Mouse (Mus musculus) liver, embryonic 12.5 days (tissue): ENCODE results near the gene Boc. TPM values are rescaled to one million over a fixed set of nuclear protein-coding genes. Genes with fewer than 3 reads are reported as not detected.
A peak's percentile ranks its signal among the peaks of the same experiment; 100 is the strongest.

Experiments
- ATAC-seq: fragments of 200-750 bp; cut with Nextera tagmentation; 2 replicates; pipeline ENCODE4 v1.8.0; 2017; ENCODE audit warnings: moderate number of reproducible peaks, mild to moderate bottlenecking, moderate library complexity
- H3K27ac ChIP-seq: fragments of 300-500 bp; sonication (generic); 2 replicates; pipeline ENCODE4 v1.5.1; 2016; ENCODE audit warnings: mild to moderate bottlenecking
- H3K27me3 ChIP-seq: fragments of 300-500 bp; sonication (generic); replicated peaks from 2 replicates; pipeline ENCODE4 v1.6.1; 2016; ENCODE audit warnings: mild to moderate bottlenecking, moderate library complexity
- H3K36me3 ChIP-seq: fragments of 300-500 bp; sonication (generic); 2 replicates; pipeline ENCODE4 v1.6.1; 2016; ENCODE audit warnings: mild to moderate bottlenecking, moderate library complexity
- H3K4me1 ChIP-seq: fragments of 300-500 bp; sonication (generic); 2 replicates; pipeline ENCODE4 v1.6.1; 2016
- H3K4me2 ChIP-seq: fragments of 300-500 bp; sonication (generic); 2 replicates; pipeline ENCODE4 v1.6.1; 2016; ENCODE audit warnings: mild to moderate bottlenecking, moderate library complexity
- H3K4me3 ChIP-seq: fragments of 300-500 bp; sonication (generic); 2 replicates; pipeline ENCODE4 v1.5.1; 2016; ENCODE audit warnings: mild to moderate bottlenecking, moderate library complexity
- H3K9ac ChIP-seq: fragments of 300-500 bp; sonication (generic); 2 replicates; pipeline ENCODE4 v1.6.1; 2016; ENCODE audit warnings: mild to moderate bottlenecking, moderate library complexity
- H3K9me3 ChIP-seq: fragments of 300-500 bp; sonication (generic); replicated peaks from 2 replicates; pipeline ENCODE4 v1.6.1; 2016; ENCODE audit warnings: mild to moderate bottlenecking, moderate library complexity
- WGBS: fragments of 180-500 bp; shearing (Covaris S2); methylation state at CpG from one replicate; pipeline ENCODE4 v1.1.7; 2016; ENCODE audit not compliant: insufficient replicate concordance; 5-methylcytosine and 5-hydroxymethylcytosine counted together
- polyA plus RNA-seq: library from polyadenylated mRNA; unstranded; fragments of >200 nt; fragmentation: Nextera tagmentation; extraction: Ambion mirVana; gene quantifications from 2 replicates; pipeline ENCODE4 v1.2.1, GENCODE M21; 2016

Gene Boc
- polyA plus RNA-seq, 1 experiment from 2014 or later = 1.1 TPM

GRCm38 (mm10) chr16:44538401-44539395, 20.0 kb downstream of the Boc start:
- Histone ChIP-seq H3K9ac (no peak overlapping the region), H3K4me1 (no peaks in the 10 kb centered on the region), H3K36me3 (no peaks in the 10 kb centered on the region), H3K27me3 (no peaks in the 10 kb centered on the region), H3K4me2 (no peak overlapping the region), H3K9me3 (no peaks in the 10 kb centered on the region), H3K27ac (no peak overlapping the region), H3K4me3 (no peak overlapping the region)
- WGBS = 65% methylated on average over 16 of the region's 16 CpGs
- ATAC-seq = no peak

DNA sequence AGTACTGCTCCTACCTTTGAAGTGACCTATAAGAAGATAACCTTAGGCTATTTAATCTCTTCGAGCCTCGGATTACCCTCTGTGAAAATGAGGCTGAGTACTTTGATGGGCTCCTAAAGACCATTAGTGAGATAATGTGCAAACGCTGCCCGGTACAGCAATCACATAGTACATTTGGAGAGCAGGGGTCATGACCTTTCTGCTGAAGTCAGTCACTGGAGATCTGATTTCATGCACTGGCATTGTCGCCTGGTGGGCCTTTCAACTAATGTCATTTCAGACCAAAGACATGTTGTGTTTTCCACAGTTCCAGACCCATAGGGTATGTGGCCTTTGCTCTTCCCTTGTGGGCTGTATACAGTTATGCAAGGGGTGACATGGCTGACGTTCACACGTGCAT, 24.6 kb downstream of the Boc start:
- Histone ChIP-seq H3K27ac (no peak overlapping the region), H3K9me3 (no peaks in the 10 kb centered on the region), H3K4me2 (no peak overlapping the region), H3K36me3 (no peaks in the 10 kb centered on the region), H3K9ac (no peak overlapping the region), H3K4me3 (no peak overlapping the region), H3K27me3 (peaks cover 21% of the 10 kb centered on the region), H3K4me1 (0 out of 2 replicates have a peak, but pooled peaks cover 3% of the 10 kb centered on the region)
- no peak for ATAC-seq
- 53% methylated on average over 7 of the region's 7 CpGs for WGBS

- H3K9me3 ChIP-seq = no peaks in the 10 kb centered on the region
- no peak overlapping the region for H3K4me2 ChIP-seq
- H3K9ac ChIP-seq = no peak overlapping the region
- no peak overlapping the region for H3K27ac ChIP-seq
- 52% methylated on average over 8 of the region's 8 CpGs for WGBS
- no peak for ATAC-seq
- H3K4me3 ChIP-seq = no peak overlapping the region
- H3K36me3 ChIP-seq = no peaks in the 10 kb centered on the region
- peaks cover 21% of the 10 kb centered on the region for H3K27me3 ChIP-seq
- H3K4me1 ChIP-seq = 0 out of 2 replicates have a peak, but pooled peaks cover 3% of the 10 kb centered on the region
These were observed 25.2 kb downstream of the Boc start for GRCm38 (mm10) chr16:44533522-44533921.

- Histone ChIP-seq H3K27me3 (peaks cover 21% of the 10 kb centered on the region), H3K36me3 (no peaks in the 10 kb centered on the region), H3K4me3 (no peak overlapping the region), H3K4me2 (no peak overlapping the region), H3K4me1 (0 out of 2 replicates have a peak, but pooled peaks cover 3% of the 10 kb centered on the region), H3K9me3 (no peaks in the 10 kb centered on the region), H3K9ac (no peak overlapping the region), H3K27ac (no peak overlapping the region)
- WGBS = 50% methylated on average over 16 of the region's 16 CpGs
- ATAC-seq = no peak
These were observed 25.8 kb downstream of the Boc start for GRCm38 (mm10) chr16:44532851-44533250.

DNA sequence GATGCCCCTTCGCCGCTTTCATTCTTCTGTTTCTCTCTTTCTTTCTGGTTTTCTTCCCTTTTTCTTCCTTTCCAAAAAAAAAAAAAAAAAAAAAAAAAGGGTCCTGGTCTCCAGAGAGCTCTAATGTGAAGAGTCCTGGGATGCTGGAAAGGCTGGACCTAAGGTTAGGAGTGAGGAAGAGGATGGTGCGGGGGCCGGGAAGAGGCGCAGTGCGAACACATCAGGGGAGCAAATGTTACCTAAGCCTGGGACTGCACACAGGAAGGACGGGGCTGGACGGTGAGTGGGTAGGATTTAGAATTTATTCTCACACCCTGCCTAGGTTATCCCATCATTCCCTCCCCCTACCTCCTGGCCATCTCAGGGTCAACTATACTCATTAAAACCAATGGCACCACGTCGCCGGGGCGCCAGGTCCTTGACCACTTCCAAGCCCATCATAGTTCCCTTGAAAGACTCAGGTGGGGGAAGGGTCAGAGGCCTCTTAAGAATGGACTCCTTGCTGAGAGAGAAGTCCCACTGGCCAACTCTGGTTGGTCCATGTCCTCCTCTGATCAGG, 27.4 kb downstream of the Boc start:
- WGBS = 35% methylated on average over 12 of the region's 12 CpGs
- ATAC-seq = no peak; the same call in 1 of the 2 replicates

DNA sequence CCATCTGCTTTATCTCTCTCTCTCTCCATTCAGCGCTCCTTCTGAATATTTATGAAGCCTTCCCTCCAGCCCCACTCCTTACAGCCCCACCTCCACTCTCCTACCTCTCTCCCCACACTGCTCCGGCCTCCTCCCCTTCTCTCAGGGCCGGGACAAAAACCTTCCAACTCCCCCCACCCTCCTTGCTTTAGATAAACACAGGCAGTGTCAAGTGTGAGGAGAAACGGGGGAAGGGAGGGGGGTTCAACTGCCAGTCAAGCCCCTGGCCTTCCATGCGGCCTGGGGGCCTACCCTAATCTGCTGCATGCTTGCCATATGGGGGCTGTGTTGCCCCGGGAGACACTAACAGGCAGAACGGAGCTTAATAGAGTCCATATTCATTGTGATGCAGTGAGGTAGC, 27.9 kb downstream of the Boc start:
- Histone ChIP-seq H3K36me3 (no peaks in the 10 kb centered on the region), H3K27ac (no peak overlapping the region), H3K4me1 (0 out of 2 replicates have a peak, but pooled peaks cover 3% of the 10 kb centered on the region), H3K4me3 (no peak overlapping the region), H3K9ac (no peak overlapping the region), H3K9me3 (no peaks in the 10 kb centered on the region), H3K4me2 (peak overlapping the region; percentile 19; the same call in 1 of the 2 replicates), H3K27me3 (peaks cover 21% of the 10 kb centered on the region)
- no peak for ATAC-seq
- 8% methylated on average over 7 of the region's 7 CpGs for WGBS

More for the DNA sequence above, 27.4 kb downstream of the Boc start:
- H3K4me3 ChIP-seq = no peak overlapping the region
- H3K4me2 ChIP-seq = no peak overlapping the region
- H3K27ac ChIP-seq = no peak overlapping the region
- 0 out of 2 replicates have a peak, but pooled peaks cover 3% of the 10 kb centered on the region for H3K4me1 ChIP-seq
- no peaks in the 10 kb centered on the region for H3K9me3 ChIP-seq
- peaks cover 21% of the 10 kb centered on the region for H3K27me3 ChIP-seq
- no peaks in the 10 kb centered on the region for H3K36me3 ChIP-seq
- H3K9ac ChIP-seq = no peak overlapping the region

DNA sequence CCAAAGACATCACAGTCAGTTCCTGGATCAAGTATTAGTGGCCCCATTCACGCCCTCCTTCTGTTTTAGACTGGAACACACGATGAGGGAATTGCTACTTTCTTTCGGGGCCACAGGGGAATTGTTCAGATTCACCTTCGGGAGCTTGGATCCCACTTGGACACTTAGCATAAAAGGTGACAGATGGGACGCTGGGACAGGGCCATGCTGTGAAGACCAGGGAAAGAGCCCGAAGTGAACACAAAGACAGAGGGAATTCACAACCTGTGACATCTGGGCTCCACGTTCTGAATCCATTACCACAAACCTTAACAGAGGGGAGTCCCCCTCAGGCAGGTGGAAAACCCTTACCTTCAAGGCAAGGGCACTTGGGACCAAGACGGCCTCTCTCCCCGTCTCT, 28.5 kb downstream of the Boc start:
- Histone ChIP-seq H3K4me3 (no peak overlapping the region), H3K4me1 (0 out of 2 replicates have a peak, but pooled peaks cover 3% of the 10 kb centered on the region), H3K4me2 (no peak overlapping the region), H3K9me3 (no peaks in the 10 kb centered on the region), H3K9ac (no peak overlapping the region), H3K27me3 (peaks cover 21% of the 10 kb centered on the region), H3K27ac (no peak overlapping the region), H3K36me3 (no peaks in the 10 kb centered on the region)
- WGBS = 31% methylated on average over 9 of the region's 9 CpGs
- no peak for ATAC-seq

DNA sequence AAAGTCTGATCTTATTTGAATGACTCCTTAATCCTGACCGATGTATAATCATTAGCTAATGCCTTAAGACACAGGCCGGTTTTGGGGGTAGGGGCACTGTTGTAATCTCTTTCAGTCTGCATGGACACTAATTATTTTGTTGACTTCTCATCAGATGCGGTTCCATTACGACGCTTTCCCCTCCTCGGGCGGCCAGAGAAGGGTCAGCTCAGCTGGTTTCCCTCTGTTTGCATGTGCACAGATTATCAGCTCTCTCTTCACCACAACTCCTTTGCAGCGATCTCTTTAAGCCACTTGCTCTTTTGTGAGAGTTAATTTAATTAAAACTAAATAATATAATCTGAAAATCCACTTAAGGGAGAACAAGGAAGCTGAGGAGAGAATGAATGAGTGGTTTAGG, 29.0 kb downstream of the Boc start:
- H3K36me3 ChIP-seq = no peaks in the 10 kb centered on the region
- H3K4me1 ChIP-seq = 0 out of 2 replicates have a peak, but pooled peaks cover 3% of the 10 kb centered on the region
- no peak overlapping the region for H3K27ac ChIP-seq
- H3K9me3 ChIP-seq = no peaks in the 10 kb centered on the region
- ATAC-seq = no peak
- H3K4me2 ChIP-seq = no peak overlapping the region
- no peak overlapping the region for H3K4me3 ChIP-seq
- H3K9ac ChIP-seq = no peak overlapping the region
- 56% methylated on average over 8 of the region's 8 CpGs for WGBS
- peaks cover 21% of the 10 kb centered on the region for H3K27me3 ChIP-seq

DNA sequence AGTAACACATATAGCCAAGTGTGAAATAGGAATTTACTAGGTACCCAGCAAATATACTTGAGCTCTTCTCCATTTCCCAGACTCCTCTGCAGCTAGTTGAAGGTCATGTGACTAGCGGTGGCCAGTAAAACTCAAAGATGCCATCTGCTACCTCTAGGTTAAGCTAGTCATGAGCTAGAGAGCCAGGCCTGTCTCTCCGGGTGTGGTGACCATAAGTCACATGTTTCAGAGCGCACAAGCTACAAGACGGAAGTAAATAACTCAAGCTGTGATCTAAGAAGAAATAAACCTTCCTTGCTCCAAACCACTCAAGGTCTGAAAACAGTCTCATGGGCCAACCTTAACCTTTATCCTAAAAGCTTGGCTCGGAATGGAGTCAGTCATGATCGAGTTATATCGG, 29.7 kb downstream of the Boc start:
- H3K4me3 ChIP-seq = no peak overlapping the region
- H3K9me3 ChIP-seq = no peaks in the 10 kb centered on the region
- H3K27me3 ChIP-seq = peaks cover 21% of the 10 kb centered on the region
- WGBS = 81% methylated on average over 7 of the region's 7 CpGs
- H3K4me1 ChIP-seq = 0 out of 2 replicates have a peak, but pooled peaks cover 3% of the 10 kb centered on the region
- no peak for ATAC-seq
- no peak overlapping the region for H3K4me2 ChIP-seq
- H3K27ac ChIP-seq = no peak overlapping the region
- H3K36me3 ChIP-seq = no peaks in the 10 kb centered on the region
- H3K9ac ChIP-seq = no peak overlapping the region

DNA sequence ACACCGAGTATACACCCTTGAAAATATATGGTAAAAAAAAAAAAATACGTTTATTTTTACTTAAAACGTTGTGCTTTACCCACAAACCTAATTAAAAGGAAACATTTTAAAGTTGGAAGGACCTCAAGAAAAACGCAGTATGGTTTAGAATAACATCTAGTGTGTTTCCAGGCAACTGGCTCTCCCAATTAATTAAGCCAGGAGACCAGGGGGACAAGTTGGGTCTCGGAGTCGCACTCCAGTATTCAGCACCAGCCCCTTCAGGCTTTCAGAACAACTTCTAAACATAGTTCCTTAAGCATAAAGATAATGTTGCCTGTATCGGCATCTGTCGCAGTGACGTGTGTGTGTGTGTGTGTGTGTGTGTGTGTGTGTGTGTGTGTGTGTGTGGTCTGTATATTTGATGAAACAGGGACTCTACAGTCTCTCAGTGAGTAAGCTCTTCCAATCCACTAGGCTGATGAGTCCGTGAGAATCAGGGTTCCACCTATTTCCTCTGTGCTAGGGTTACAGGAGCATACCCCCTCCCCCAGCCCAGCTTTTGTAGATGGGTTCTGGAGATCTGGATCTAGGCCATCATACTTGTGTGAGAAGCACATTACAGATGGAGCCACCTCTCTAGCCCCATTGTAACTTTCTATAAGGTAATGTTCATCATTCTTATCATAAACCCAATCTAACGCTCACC, 31.3 kb downstream of the Boc start:
- no peaks in the 10 kb centered on the region for H3K9me3 ChIP-seq
- 64% methylated on average over 11 of the region's 11 CpGs for whole genome bisulfite sequencing

DNA sequence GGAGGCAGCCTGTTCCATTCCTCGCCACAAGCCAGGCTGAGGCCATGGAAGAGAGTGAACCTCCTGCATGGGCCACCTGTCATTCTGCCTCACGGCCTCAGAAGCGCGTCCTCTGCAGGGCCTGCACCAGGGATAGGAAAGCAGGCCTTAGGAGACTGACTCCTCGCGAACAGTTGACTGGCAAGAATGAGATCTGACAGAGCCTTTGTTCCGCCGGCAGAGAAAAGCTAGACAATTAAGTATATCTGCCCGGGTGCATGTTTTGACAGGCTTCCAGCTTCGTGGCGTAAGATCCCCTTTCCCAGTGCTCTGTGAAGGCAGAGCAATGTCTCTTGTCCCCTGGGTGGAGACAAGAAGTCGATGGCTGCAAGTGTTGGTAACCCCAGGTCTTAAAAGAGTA, 32.0 kb downstream of the Boc start:
- Histone ChIP-seq H3K4me3 (no peak overlapping the region), H3K9me3 (no peaks in the 10 kb centered on the region), H3K9ac (no peak overlapping the region), H3K27me3 (peaks cover 12% of the 10 kb centered on the region), H3K36me3 (no peaks in the 10 kb centered on the region), H3K27ac (no peak overlapping the region), H3K4me2 (no peak overlapping the region), H3K4me1 (0 out of 2 replicates have a peak, but pooled peaks cover 3% of the 10 kb centered on the region)
- ATAC-seq = no peak
- WGBS = 59% methylated on average over 12 of the region's 12 CpGs

More for the DNA sequence above, 31.3 kb downstream of the Boc start:
- Histone ChIP-seq H3K9ac (no peak overlapping the region), H3K4me3 (no peak overlapping the region), H3K36me3 (no peaks in the 10 kb centered on the region), H3K27ac (no peak overlapping the region), H3K27me3 (peaks cover 16% of the 10 kb centered on the region), H3K4me1 (0 out of 2 replicates have a peak, but pooled peaks cover 3% of the 10 kb centered on the region), H3K4me2 (no peak overlapping the region)
- ATAC-seq = no peak
